13 mouse cellular contexts compared by ENCODE assay signal in the genomic region with DNA sequence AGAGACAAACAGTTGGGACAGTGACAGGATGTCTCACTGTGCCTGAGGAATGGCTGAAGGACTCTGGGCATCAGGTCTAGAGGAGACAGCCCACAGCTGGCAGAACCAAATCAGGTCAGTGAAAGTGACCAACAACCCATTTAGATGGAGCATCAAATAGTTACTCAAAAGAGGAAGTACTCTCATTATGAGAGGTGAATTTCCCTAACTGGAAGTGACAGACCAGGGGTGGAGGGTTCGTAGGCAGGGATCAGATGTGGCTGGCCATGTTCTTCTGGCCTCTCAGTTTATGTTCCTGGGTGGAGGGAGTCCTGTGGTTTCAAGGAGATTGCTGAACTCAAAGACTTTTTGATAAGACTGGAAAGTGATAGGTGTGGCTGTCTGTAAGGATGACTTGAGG.
"Had no signal": no experiment of that assay in that cellular context is flagged by ENCODE, and none has a peak within 500 bp of the region (broad histone marks: within the 10 kb centered on the region; RNA-seq: fewer than 3 reads in every experiment).

No protein-coding gene starts in this region.

- ATAC-seq: intestine, embryonic 16.5 days; liver, postnatal 0 days; midbrain, embryonic 13.5 days had no signal

- DNase-seq: kidney, adult 9 months; kidney, postnatal 36 days; layer of hippocampus, adult 9-11 months; liver; liver, embryonic 13.5 days; liver, postnatal 0 days; lung, postnatal 14 days; retina, postnatal 1 day; right cerebral cortex, postnatal 4 days; thymus, adult 2 months; thymus, postnatal 25 days had no signal
